Mouse (Mus musculus): ENCODE data around the gene Them4.

The Them4 gene

GRCm38 (mm10) chr3:94368631-94369030, 58.7 kb downstream of the Them4 start:
- DNase-seq (ENCODE audit: low spot score in 2 of 2): no peak

GRCm38 (mm10) chr3:94369709-94370108, 59.8 kb downstream of the Them4 start:
- DNase-seq (ENCODE audit: low spot score in 2 of 2): no peak

- no peak for DNase-seq (ENCODE audit: low spot score in 2 of 2)
These were observed 61.7 kb downstream of the Them4 start for GRCm38 (mm10) chr3:94371637-94372036.

- no peak for DNase-seq (ENCODE audit: low spot score in 2 of 2)
These were observed 62.1 kb downstream of the Them4 start for GRCm38 (mm10) chr3:94372038-94372437.

GRCm38 (mm10) chr3:94372641-94373040, 62.8 kb downstream of the Them4 start, which contains the start of gene Rorc:
Rorc (plus strand) TSS chr3:94372794.
- no peak for DNase-seq (ENCODE audit: low spot score in 2 of 2)

GRCm38 (mm10) chr3:94373090-94373489, 63.2 kb downstream of the Them4 start:
- no peak for DNase-seq (ENCODE audit: low spot score in 2 of 2)

GRCm38 (mm10) chr3:94373597-94374011, 63.7 kb downstream of the Them4 start:
- no peak for DNase-seq (ENCODE audit: low spot score in 2 of 2)

GRCm38 (mm10) chr3:94374636-94375035, 64.7 kb downstream of the Them4 start:
- no peak for DNase-seq (ENCODE audit: low spot score in 2 of 2)

GRCm38 (mm10) chr3:94375146-94375545, 65.3 kb downstream of the Them4 start:
- no peak for DNase-seq (ENCODE audit: low spot score in 2 of 2)

GRCm38 (mm10) chr3:94375861-94376260, 66.0 kb downstream of the Them4 start:
- no peak for DNase-seq (ENCODE audit: low spot score in 2 of 2)

GRCm38 (mm10) chr3:94377028-94377923, 67.4 kb downstream of the Them4 start:
- no peak for DNase-seq (ENCODE audit: low spot score in 2 of 2)

- no peak for DNase-seq (ENCODE audit: low spot score in 2 of 2)
These were observed 70.1 kb downstream of the Them4 start for GRCm38 (mm10) chr3:94379831-94380510.

All from left cerebral cortex, adult 9 months (tissue).